Mouse (Mus musculus) intestine, embryonic 14.5 days (tissue): ENCODE data around the gene Fgfr2. TPM values are rescaled to one million over a fixed set of nuclear protein-coding genes. Genes with fewer than 3 reads are reported as not detected.

Experiments
- ATAC-seq: fragments of 200-750 bp; cut with Nextera tagmentation; replicated peaks from 2 replicates; pipeline ENCODE4 v1.8.0; 2017; ENCODE audit warnings: low read depth, moderate number of reproducible peaks, moderate TSS enrichment, moderate library complexity; ENCODE audit not compliant: low FRiP score, low TSS enrichment
- DNase-seq: peaks from one replicate; pipeline ENCODE4 v3.0.0-alpha.2; 2018; ENCODE audit warnings: low spot score
- H3K27ac ChIP-seq: fragments of 300-500 bp; sonication (generic); 2 replicates; pipeline ENCODE4 v1.5.1; 2014; ENCODE audit warnings: low read depth, mild to moderate bottlenecking, control low read depth
- H3K27me3 ChIP-seq: fragments of 300-500 bp; sonication (generic); replicated peaks from 2 replicates; pipeline ENCODE4 v1.6.1; 2014; ENCODE audit warnings: low read length, control low read depth; ENCODE audit not compliant: control insufficient read depth, insufficient read depth
- H3K36me3 ChIP-seq: fragments of 300-500 bp; sonication (generic); 2 replicates; pipeline ENCODE4 v1.6.1; 2014; ENCODE audit warnings: low read length, control low read depth; ENCODE audit not compliant: control insufficient read depth, insufficient read depth
- H3K4me1 ChIP-seq: fragments of 300-500 bp; sonication (generic); replicated peaks from 2 replicates; pipeline ENCODE4 v1.6.1; 2014; ENCODE audit warnings: low read length, control low read depth, mixed read lengths; ENCODE audit not compliant: control insufficient read depth, insufficient read depth
- H3K4me2 ChIP-seq: fragments of 300-500 bp; sonication (generic); 2 replicates; pipeline ENCODE4 v1.6.1; 2014; ENCODE audit warnings: low read length
- H3K4me3 ChIP-seq: fragments of 300-500 bp; sonication (generic); 2 replicates; pipeline ENCODE4 v1.5.1; 2014; ENCODE audit warnings: low read depth, low read length, control low read depth, mixed read lengths
- H3K9ac ChIP-seq: fragments of 300-500 bp; sonication (generic); 2 replicates; pipeline ENCODE4 v1.6.1; 2014; ENCODE audit warnings: mild to moderate bottlenecking, low read length
- H3K9me3 ChIP-seq: fragments of 300-500 bp; sonication (generic); 2 replicates; pipeline ENCODE4 v1.6.1; 2016; ENCODE audit warnings: low read length, control low read depth; ENCODE audit not compliant: control insufficient read depth
- WGBS: fragments of 180-500 bp; shearing (Covaris S2); extraction: QIAGEN DNeasy Blood & Tissue Kit; methylation state at CpG from one replicate; pipeline ENCODE4 v1.1.7; 2014; 5-methylcytosine and 5-hydroxymethylcytosine counted together
- polyA plus RNA-seq: library from polyadenylated mRNA; unstranded; fragments of >200 nt; fragmentation: Nextera tagmentation; extraction: Ambion mirVana; gene quantifications from 2 replicates; pipeline ENCODE4 v1.2.1, GENCODE M21; 2014

Gene Fgfr2
- polyA plus RNA-seq, 1 experiment from 2014 or later = 105 TPM

DNA sequence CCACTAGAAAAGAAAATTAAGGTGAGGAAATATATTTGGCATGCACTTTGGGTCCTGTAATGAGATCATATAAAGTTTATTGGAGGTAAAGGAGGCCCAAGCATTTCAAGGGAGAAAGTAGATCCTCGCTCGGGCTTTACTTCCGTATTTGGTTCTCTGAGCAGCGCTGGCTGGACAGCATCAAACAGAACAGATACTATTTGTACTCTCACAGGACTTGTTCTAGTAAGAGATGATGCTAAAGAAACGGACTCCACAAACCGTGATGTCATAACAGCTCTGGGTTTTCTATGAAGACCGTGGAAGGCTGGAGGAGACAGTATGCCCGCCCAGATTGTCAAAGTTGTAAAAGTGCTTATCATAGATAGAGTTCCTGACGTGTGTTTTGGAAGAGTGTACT, 2595.8 kb downstream of the Fgfr2 start:
- no peaks in the 10 kb centered on the region for H3K9me3 ChIP-seq
- H3K4me1 ChIP-seq = no peaks in the 10 kb centered on the region
- no peak overlapping the region for H3K9ac ChIP-seq
- H3K4me2 ChIP-seq = no peak overlapping the region
- WGBS = 66% methylated on average over 9 of the region's 9 CpGs
- peak overlapping the region; percentile 69 for H3K27ac ChIP-seq
- no peaks in the 10 kb centered on the region for H3K27me3 ChIP-seq
- peaks cover 11% of the 10 kb centered on the region for H3K36me3 ChIP-seq
- no peak overlapping the region for H3K4me3 ChIP-seq
- DNase-seq (no peak), ATAC-seq (no peak)

DNA sequence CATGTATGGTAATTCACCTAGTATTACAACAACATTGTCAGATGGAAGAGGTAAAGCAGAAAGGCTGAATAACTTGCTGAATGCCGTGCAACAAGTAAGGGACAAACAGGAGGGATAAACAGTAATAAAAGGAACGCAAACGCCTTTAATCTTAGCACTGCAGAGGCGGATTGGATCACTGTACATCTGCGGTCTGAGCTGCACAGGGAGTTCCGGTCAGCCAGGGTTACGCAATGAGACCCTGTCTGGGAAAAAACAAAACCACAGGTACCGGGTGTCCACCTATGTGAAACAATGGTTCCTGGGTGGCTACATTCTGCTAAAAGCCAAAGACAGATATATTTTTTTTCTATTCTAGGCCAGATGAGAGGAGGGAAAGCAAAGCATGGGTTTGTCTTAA, 2599.7 kb downstream of the Fgfr2 start:
- Histone ChIP-seq H3K4me2 (no peak overlapping the region), H3K9ac (no peak overlapping the region), H3K27me3 (no peaks in the 10 kb centered on the region), H3K4me3 (no peak overlapping the region), H3K9me3 (no peaks in the 10 kb centered on the region), H3K4me1 (no peaks in the 10 kb centered on the region), H3K27ac (no peak overlapping the region), H3K36me3 (no peaks in the 10 kb centered on the region)
- DNase-seq (no peak), ATAC-seq (no peak)
- 92% methylated on average over 8 of the region's 8 CpGs for WGBS

DNA sequence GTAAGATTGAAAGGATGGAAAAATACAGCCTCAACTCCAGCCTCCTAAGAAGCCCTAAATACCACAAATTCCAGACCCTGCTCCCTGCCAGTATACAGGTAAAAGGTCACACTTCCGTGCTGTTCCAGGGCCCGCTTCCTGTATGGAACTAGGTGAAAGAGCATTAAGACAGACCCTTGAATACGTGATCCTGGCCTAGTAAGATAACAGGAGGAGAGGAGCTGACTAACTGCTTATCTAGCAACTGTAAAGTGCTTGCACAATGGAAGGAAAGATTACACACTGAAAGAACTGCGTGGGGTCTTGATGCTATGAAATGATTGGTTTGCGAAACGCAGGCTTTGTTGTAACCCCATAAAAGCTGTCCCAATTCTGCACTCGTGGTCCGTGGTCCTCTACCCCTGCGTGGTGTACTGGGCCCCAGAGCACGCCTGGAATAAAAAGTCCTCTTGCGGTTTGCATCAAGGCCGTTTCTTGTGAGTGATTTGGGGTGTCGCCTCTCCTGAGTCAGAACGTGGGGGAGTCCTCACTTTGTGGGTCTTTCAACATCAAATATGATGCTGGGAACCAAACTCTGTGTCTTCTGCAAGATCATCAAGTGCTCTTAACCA, 2602.2 kb downstream of the Fgfr2 start:
- H3K4me1 ChIP-seq = peaks cover 3% of the 10 kb centered on the region; the same call in 1 of the 2 replicates
- no peak overlapping the region for H3K27ac ChIP-seq
- H3K36me3 ChIP-seq = no peaks in the 10 kb centered on the region
- no peak for ATAC-seq
- WGBS = 77% methylated on average over 14 of the region's 14 CpGs
- H3K9ac ChIP-seq = no peak overlapping the region; the same call in 1 of the 2 replicates
- DNase-seq = no peak
- no peak overlapping the region for H3K4me3 ChIP-seq
- no peaks in the 10 kb centered on the region for H3K27me3 ChIP-seq
- H3K9me3 ChIP-seq = no peaks in the 10 kb centered on the region
- peak overlapping the region; percentile 59; the same call in 1 of the 2 replicates for H3K4me2 ChIP-seq

DNA sequence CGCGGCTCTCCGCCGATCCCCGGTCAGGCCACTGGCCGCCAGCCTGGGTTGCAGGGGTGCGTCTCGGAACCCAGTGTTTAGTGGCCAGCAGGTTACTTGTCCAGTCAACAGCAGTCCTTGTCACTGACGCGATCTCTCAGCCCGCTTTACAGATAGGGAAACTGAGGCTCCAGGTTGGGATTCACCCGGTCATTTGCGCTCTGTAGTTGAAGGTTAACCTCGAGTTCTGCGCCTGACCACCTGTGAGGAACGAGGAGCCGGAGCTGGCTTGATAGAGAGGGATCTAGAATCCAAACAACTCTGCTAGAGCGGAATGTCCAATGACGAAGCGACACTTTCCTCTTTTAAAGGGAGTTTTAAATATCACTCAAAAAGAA, 2603.1 kb downstream of the Fgfr2 start, which contains the start of gene Ate1:
Gene Ate1 (minus strand): TSS at position 321 of the 377 bp plus-strand sequence.
- 0 out of 2 replicates have a peak, but pooled peaks cover 4% of the 10 kb centered on the region for H3K36me3 ChIP-seq
- H3K4me3 ChIP-seq = peak within 1 kb of the TSS; percentile 83
- H3K27ac ChIP-seq = peak within 1 kb of the TSS; percentile 98
- peak within 1 kb of the TSS; percentile 59 for H3K4me2 ChIP-seq
- WGBS = 16% methylated on average over 20 of the region's 20 CpGs
- DNase-seq = no peak
- H3K4me1 ChIP-seq = peaks cover 3% of the 10 kb centered on the region; the same call in 1 of the 2 replicates
- peak within 1 kb of the TSS; percentile 88 for H3K9ac ChIP-seq
- no peaks in the 10 kb centered on the region for H3K27me3 ChIP-seq
- no peak for ATAC-seq
- H3K9me3 ChIP-seq = no peaks in the 10 kb centered on the region

DNA sequence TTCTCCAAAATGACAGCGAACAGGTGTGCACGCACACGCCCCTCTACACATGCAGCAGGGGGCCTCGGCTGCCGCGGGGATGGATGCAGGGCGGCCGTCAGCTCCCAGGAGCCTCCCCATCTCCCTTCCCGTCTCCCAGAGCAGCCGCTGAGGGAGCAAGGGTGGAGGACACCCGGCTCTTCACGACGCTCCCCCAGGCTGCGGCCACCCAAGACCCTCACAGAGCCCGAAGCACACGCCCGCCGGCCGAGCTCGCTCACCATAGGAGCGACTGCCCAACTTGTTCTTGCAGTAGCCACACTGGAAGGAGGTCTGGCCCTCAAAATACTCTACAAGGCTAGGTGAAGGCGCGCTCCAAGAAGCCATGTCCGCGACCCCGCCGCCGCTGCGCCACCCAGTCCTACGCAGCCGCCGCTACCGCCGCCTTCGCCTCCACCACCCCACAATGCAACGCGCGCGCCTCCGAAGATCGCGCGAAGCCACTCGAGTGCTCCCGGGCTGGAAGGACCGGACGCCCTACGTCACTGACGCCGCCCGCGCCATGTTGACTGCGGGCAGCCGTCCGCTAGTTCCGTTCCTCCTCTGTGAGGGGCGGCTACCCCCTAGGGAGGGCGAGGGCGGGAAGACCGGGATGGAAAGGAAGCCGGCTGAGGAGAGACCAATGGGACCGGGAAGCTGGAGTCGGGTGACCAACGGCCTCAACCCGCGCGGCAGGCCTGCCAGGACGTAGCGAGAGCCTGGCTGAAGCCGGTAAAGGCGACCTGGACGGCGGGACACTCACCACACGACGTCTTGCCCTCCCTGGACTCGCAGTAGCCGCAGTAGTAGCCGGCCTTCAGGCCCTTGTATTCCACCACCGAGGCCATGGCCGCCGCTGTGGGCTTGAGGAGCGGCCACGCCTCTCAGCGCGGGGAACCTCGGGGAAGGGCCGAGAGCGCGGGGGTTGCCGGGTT, 2603.8 kb downstream of the Fgfr2 start:
- Histone ChIP-seq H3K4me3 (peak overlapping the region; percentile 83), H3K9ac (peak overlapping the region; percentile 88), H3K9me3 (no peaks in the 10 kb centered on the region), H3K36me3 (peaks cover 10% of the 10 kb centered on the region), H3K27ac (peak overlapping the region; percentile 98), H3K27me3 (no peaks in the 10 kb centered on the region), H3K4me2 (peak overlapping the region; percentile 59), H3K4me1 (peaks cover 3% of the 10 kb centered on the region; the same call in 1 of the 2 replicates)
- ATAC-seq (peak; percentile 97), DNase-seq (peak; percentile 97)
- under 1% methylated on average over 89 of the region's 90 CpGs for WGBS

DNA sequence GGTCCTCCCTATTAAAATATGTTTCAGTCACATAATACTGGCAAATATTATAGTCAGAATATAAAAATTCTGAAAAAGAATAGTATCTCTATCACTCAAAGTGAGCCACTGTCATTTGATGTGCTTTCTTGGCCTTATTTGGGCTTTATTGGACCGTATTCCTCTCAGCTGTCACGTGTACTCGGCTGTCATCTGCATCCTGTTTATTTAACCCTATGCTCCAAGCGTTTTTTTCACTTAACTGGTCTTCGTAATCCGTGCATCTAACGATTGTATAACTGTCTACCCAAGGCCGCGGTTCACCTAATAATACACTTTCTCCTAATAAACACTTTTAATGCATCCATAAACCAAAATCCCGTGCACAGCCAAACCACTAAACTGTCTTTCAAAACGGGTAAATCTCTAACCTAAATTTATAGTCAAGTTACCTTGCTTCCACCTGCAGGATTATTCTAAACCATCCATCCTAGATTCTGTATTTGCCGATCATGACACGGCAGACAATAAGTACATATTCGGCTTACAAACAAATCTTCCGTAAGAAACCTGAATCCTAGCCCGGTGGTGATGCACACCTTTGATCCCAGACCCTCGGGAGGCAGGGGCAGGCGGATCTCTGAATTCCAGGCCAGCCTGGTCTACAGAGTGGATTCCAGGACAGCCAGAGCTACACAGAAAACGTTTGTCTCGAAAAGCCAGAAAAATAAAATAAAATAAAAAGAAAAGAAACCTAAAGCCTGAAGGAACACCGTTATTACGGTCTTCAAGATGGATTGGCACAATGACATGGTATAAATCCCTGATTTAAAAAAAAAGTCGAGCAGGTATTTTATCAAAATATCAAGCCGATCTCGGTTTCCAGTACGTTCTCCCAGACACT, 2604.7 kb downstream of the Fgfr2 start:
- peaks cover 3% of the 10 kb centered on the region; the same call in 1 of the 2 replicates for H3K4me1 ChIP-seq
- peak overlapping the region; percentile 88 for H3K9ac ChIP-seq
- H3K9me3 ChIP-seq = no peaks in the 10 kb centered on the region
- ATAC-seq (no peak), DNase-seq (peak; percentile 56)
- WGBS = 23% methylated on average over 26 of the region's 26 CpGs
- peaks cover 14% of the 10 kb centered on the region for H3K36me3 ChIP-seq
- no peaks in the 10 kb centered on the region for H3K27me3 ChIP-seq
- peak overlapping the region; percentile 55 for H3K4me2 ChIP-seq
- peak overlapping the region; percentile 98 for H3K27ac ChIP-seq
- H3K4me3 ChIP-seq = peak overlapping the region; percentile 83

DNA sequence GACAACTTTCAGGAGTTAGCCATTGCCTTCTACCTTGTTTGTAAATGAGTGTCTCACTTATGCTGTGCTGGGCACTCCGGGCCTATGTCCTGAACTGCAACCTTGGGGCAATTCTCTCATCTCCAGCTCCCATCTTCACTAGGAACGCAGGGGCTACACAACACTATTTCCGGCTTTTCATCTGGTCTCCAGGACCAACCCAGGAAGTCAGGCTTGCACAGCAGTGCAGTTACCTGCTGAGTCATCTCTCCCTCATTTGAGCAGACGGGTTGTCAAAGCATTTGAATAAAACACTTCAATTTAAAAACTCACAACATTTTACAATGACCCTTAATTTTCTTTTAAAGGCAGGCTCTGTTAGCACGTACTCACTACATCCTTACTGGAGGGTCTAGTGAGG, 2612.9 kb downstream of the Fgfr2 start:
- Histone ChIP-seq H3K27ac (no peak overlapping the region), H3K9ac (no peak overlapping the region), H3K36me3 (peaks cover 66% of the 10 kb centered on the region), H3K27me3 (no peaks in the 10 kb centered on the region), H3K9me3 (no peaks in the 10 kb centered on the region), H3K4me3 (no peak overlapping the region), H3K4me2 (no peak overlapping the region), H3K4me1 (no peaks in the 10 kb centered on the region)
- WGBS = 97% methylated on average over 5 of the region's 5 CpGs
- DNase-seq (no peak), ATAC-seq (no peak)

DNA sequence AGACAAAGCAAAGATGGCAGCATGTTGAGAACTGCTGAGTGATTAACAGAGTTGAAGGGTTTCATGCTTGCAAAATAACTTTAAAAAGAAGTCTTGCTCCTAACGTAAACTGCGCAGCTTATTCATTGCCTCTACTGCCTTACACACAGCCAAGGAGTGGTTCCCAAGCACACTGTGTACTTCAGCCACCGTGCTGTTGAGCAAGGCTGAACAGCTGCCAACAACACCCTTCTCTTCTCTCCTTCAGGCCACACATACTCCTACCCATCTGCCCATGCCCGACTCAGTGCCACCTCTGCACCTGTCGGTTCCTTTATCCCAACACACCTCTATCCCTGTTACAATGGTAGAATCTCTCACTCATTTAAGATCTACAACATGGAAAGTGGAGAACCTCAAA, 2620.1 kb downstream of the Fgfr2 start:
- H3K4me2 ChIP-seq = no peak overlapping the region
- no peak overlapping the region for H3K4me3 ChIP-seq
- H3K36me3 ChIP-seq = peaks cover 62% of the 10 kb centered on the region
- no peaks in the 10 kb centered on the region for H3K9me3 ChIP-seq
- DNase-seq (no peak), ATAC-seq (no peak)
- H3K27me3 ChIP-seq = no peaks in the 10 kb centered on the region
- no peaks in the 10 kb centered on the region for H3K4me1 ChIP-seq
- H3K9ac ChIP-seq = no peak overlapping the region
- no peak overlapping the region for H3K27ac ChIP-seq
- whole genome bisulfite sequencing = 95% methylated on average over 5 of the region's 5 CpGs
